Mouse (Mus musculus) ES-E14 (cell line): ENCODE measurements at regions not wholly inside any gene's neighbourhood (a gene's known extent, or its start where the extent isn't known, plus 50 kb on each side); places are given as distances from the start of the nearest gene placed in this dataset.

ENCODE experiments used
- DNase-seq: peaks from one replicate; pipeline ENCODE4 v3.0.0-alpha.2; 2013; ENCODE audit warnings: low read depth, low spot score
- H3K27ac ChIP-seq: 2 replicates; pipeline ENCODE4 v1.5.1; 2012; ENCODE audit warnings: low read depth, mild to moderate bottlenecking, low read length, moderate library complexity, mixed read lengths; ENCODE audit not compliant: poor library complexity, insufficient read depth, severe bottlenecking
- H3K36me3 ChIP-seq: 2 replicates; pipeline ENCODE4 v1.6.1; 2012; ENCODE audit warnings: mild to moderate bottlenecking, low read length, moderate library complexity, mixed read lengths; ENCODE audit not compliant: control insufficient read depth, poor library complexity, insufficient read depth, severe bottlenecking
- H3K4me1 ChIP-seq, 2 experiments: fragments of 150-350 bp in 1 of 2; sonication (generic) in 1 of 2; 2 replicates each; pipeline ENCODE4 v1.6.1; 2012; ENCODE audit warnings: low read length in 2 of 2, mild to moderate bottlenecking in 1 of 2, mixed read lengths in 1 of 2; ENCODE audit not compliant: control insufficient read depth in 2 of 2, insufficient read depth in 2 of 2, poor library complexity in 1 of 2
- H3K4me3 ChIP-seq, 2 experiments: fragments of 150-350 bp in 1 of 2; sonication (generic) in 1 of 2; 2 replicates each; pipeline ENCODE4 v1.5.1; 2012; ENCODE audit warnings: low read length in 2 of 2, low read depth in 1 of 2, mild to moderate bottlenecking in 1 of 2, mixed read lengths in 1 of 2; ENCODE audit not compliant: insufficient read depth in 1 of 2, poor library complexity in 1 of 2, severe bottlenecking in 1 of 2
- H3K9ac ChIP-seq: 2 replicates; pipeline ENCODE4 v1.6.1; 2012; ENCODE audit warnings: low read depth, mild to moderate bottlenecking, low read length, mixed read lengths; ENCODE audit not compliant: poor library complexity, insufficient read depth, severe bottlenecking
- H3K9me3 ChIP-seq: fragments of 150-350 bp; sonication (generic); 2 replicates; pipeline ENCODE4 v1.6.1; 2012; ENCODE audit warnings: low read depth, mild to moderate bottlenecking, low read length; ENCODE audit not compliant: control insufficient read depth, insufficient read depth
- CHD2 ChIP-seq: IDR thresholded peaks from 2 replicates; pipeline ENCODE4 v1.6.1; 2014; ENCODE audit warnings: mild to moderate bottlenecking, low read depth, low read length, inconsistent platforms
- HCFC1 ChIP-seq: IDR thresholded peaks from 2 replicates; pipeline ENCODE4 v1.6.1; 2012; ENCODE audit warnings: low read length, inconsistent platforms, borderline replicate concordance; ENCODE audit not compliant: insufficient read depth
- MAFK ChIP-seq: IDR thresholded peaks from 2 replicates; pipeline ENCODE4 v1.6.1; 2014; ENCODE audit warnings: mild to moderate bottlenecking, low read depth, low read length, inconsistent platforms; ENCODE audit not compliant: insufficient read depth
- ZC3H11A ChIP-seq: IDR thresholded peaks from 2 replicates; pipeline ENCODE4 v1.6.1; 2012; ENCODE audit warnings: low read depth, mild to moderate bottlenecking, inconsistent platforms, low read length, borderline replicate concordance
- ZNF384 ChIP-seq: IDR thresholded peaks from 2 replicates; pipeline ENCODE4 v1.6.1; 2012; ENCODE audit warnings: low read depth, low read length, inconsistent platforms
- in situ Hi-C, 2 experiments: fragments of 600-800 bp; cut with MboI; formaldehyde crosslinking; loops; one replicate each; pipeline ENCODE4 v1.15.1; 2025; ENCODE audit warnings: low sequenced_read_pairs in 2 of 2, inconsistent platforms in 1 of 2; ENCODE audit not compliant: unreplicated experiment in 2 of 2

DNA sequence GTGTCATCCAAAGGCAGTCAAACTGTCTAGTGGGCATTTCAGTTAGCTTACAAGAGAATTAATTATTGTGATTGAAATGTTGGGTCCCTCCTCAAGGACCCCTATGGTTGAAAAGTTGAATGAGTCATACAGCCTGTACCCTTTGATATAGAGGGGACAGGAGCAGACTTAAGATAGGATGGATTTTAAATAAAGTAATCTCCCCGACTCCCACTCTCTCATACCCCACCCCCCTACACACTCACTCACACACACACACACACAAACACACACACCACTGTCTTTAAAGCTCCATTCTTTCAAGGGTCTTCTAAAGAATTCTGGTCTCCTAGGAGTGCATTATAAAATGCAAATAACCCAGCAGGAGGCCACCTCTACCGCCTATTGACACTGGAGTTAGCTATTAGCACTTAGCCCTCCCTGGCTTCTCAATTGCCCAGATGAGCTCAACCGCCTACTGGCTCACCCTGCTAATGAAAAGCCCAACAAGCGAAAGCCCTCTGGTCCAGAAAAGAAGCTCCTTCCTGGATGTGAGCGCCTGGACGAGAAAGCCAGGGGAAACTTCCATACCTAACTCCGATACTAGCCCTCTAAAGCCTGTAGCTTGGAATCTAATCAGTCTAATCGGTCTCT is 236.3 kb upstream of the Rgma start:
- peak overlapping the region; percentile 54; the same call in 1 of the 2 replicates for H3K27ac ChIP-seq
- peak; percentile 68 for DNase-seq
- in situ Hi-C loops = no loop called here
- 0 out of 2 replicates have a peak overlapping the region, but pooled peaks have one; percentile 49 for H3K9ac ChIP-seq
- H3K36me3 ChIP-seq = no peaks in the 10 kb centered on the region
- peaks cover 2 to 16% of the 10 kb centered on the region in 2 experiments; a peak in 3 of 4 replicates for H3K4me1 ChIP-seq
- TF ChIP-seq HCFC1 = no peak
- TF ChIP-seq CHD2 = no peak
- no peak for TF ChIP-seq ZC3H11A
- H3K9me3 ChIP-seq = no peaks in the 10 kb centered on the region
- H3K4me3 ChIP-seq = no peak overlapping the region

- no peak for DNase-seq
- Histone ChIP-seq H3K4me1 (peaks cover 2 to 17% of the 10 kb centered on the region in 2 experiments; a peak in 3 of 4 replicates), H3K36me3 (no peaks in the 10 kb centered on the region), H3K9me3 (no peaks in the 10 kb centered on the region), H3K27ac (no peak overlapping the region), H3K9ac (no peak overlapping the region), H3K4me3 (no peak overlapping the region)
- in situ Hi-C loops = no loop called here
- TF ChIP-seq CHD2 = no peak
These were observed 235.4 kb upstream of the Rgma start for GRCm38 (mm10) chr7:73139901-73140300.

DNA sequence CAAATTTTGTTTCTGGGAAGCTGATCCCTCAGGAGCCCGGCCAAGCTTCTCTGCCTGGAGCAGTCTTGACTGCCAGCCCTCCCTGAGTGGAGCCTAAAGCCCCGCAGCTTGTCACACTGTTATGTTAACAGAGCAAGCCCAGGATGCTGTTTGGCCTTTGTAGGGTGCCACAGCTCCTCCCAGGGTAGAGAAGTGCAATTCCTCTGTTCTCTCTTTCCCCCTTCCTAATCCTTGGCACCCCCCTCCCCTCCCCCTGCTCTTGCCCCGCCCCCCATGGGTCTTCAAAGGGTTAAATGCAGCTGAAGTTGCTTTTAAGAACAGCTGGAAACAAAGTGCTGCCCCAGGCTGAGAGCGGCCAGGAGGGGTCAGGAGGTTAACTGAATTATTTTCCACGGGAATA is 234.1 kb upstream of the Rgma start:
- no peaks in the 10 kb centered on the region for H3K9me3 ChIP-seq
- TF ChIP-seq MAFK (no peak), ZNF384 (no peak), CHD2 (no peak), HCFC1 (no peak)
- no peak overlapping the region for H3K9ac ChIP-seq
- no peak overlapping the region for H3K4me3 ChIP-seq
- H3K36me3 ChIP-seq = no peaks in the 10 kb centered on the region
- H3K4me1 ChIP-seq = peaks cover 2 to 16% of the 10 kb centered on the region in 2 experiments; a peak in 3 of 4 replicates
- no peak overlapping the region; the same call in 1 of the 2 replicates for H3K27ac ChIP-seq
- DNase-seq = peak; percentile 68
- in situ Hi-C loops = no loop called here

DNA sequence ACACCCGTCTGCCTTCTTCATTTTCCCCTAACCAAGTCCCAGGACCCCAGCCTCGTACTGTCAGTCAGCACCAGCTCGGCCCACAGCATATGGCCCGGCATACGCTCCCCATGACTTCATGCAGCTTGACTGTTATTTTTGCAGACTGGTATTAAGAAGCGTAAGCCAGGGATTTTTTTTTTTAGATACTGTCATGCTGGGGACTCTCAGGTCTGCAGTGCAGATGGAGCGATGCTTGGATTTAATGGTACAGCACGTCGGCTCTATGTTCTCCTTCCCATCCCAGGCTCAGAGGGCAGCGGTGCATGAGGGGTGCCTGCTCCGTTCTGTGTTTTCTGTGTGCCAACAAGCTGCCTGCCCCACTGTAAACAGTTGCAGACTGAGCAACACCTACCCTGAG is 231.4 kb upstream of the Rgma start:
- Histone ChIP-seq H3K27ac (no peak overlapping the region), H3K9ac (no peak overlapping the region), H3K9me3 (no peaks in the 10 kb centered on the region), H3K4me1 (peaks cover 0 to 12% of the 10 kb centered on the region in 2 experiments; a peak in 2 of 4 replicates), H3K4me3 (no peak overlapping the region), H3K36me3 (no peaks in the 10 kb centered on the region)
- TF ChIP-seq CHD2 (no peak), ZC3H11A (no peak), ZNF384 (no peak), MAFK (no peak), HCFC1 (no peak)
- in situ Hi-C loops = no loop called here
- no peak for DNase-seq

GRCm38 (mm10) chr7:73144846-73145245 is 230.5 kb upstream of the Rgma start:
- no peak for TF ChIP-seq CHD2
- in situ Hi-C loops = no loop called here
- peaks cover 0 to 9% of the 10 kb centered on the region in 2 experiments; a peak in 2 of 4 replicates for H3K4me1 ChIP-seq
- no peaks in the 10 kb centered on the region for H3K36me3 ChIP-seq
- H3K27ac ChIP-seq = no peak overlapping the region
- H3K9me3 ChIP-seq = no peaks in the 10 kb centered on the region
- DNase-seq = no peak
- H3K4me3 ChIP-seq = no peak overlapping the region
- no peak overlapping the region for H3K9ac ChIP-seq
